Mouse (Mus musculus) forebrain, embryonic 13.5 days (tissue): Measurements from ENCODE around the gene Taok2. TPM values are rescaled to one million over a fixed set of nuclear protein-coding genes. Genes with fewer than 3 reads are reported as not detected.

Experiments
- ATAC-seq: fragments of 200-750 bp; cut with Nextera tagmentation; 2 replicates; pipeline ENCODE4 v1.8.0; 2017
- H3K27ac ChIP-seq: fragments of 300-500 bp; sonication (generic); 2 replicates; pipeline ENCODE4 v1.5.1; 2015; ENCODE audit warnings: inconsistent platforms, mild to moderate bottlenecking, moderate library complexity
- H3K27me3 ChIP-seq: fragments of 300-500 bp; sonication (generic); 2 replicates; pipeline ENCODE4 v1.6.1; 2015; ENCODE audit warnings: mild to moderate bottlenecking, inconsistent platforms
- H3K36me3 ChIP-seq: fragments of 300-500 bp; sonication (generic); 2 replicates; pipeline ENCODE4 v1.6.1; 2015; ENCODE audit warnings: mild to moderate bottlenecking, inconsistent platforms; ENCODE audit not compliant: poor library complexity, severe bottlenecking
- H3K4me1 ChIP-seq: fragments of 300-500 bp; sonication (generic); 2 replicates; pipeline ENCODE4 v1.6.1; 2015; ENCODE audit warnings: inconsistent platforms
- H3K4me2 ChIP-seq: fragments of 300-500 bp; sonication (generic); 2 replicates; pipeline ENCODE4 v1.6.1; 2015; ENCODE audit warnings: inconsistent platforms, mild to moderate bottlenecking, moderate library complexity
- H3K4me3 ChIP-seq: fragments of 300-500 bp; sonication (generic); 2 replicates; pipeline ENCODE4 v1.5.1; 2015; ENCODE audit warnings: mild to moderate bottlenecking, inconsistent platforms
- H3K9ac ChIP-seq: fragments of 300-500 bp; sonication (generic); 2 replicates; pipeline ENCODE4 v1.6.1; 2015; ENCODE audit warnings: mild to moderate bottlenecking, inconsistent platforms
- H3K9me3 ChIP-seq: fragments of 300-500 bp; sonication (generic); replicated peaks from 2 replicates; pipeline ENCODE4 v1.6.1; 2016; ENCODE audit warnings: inconsistent platforms
- WGBS: fragments of 180-500 bp; shearing (Covaris S2); methylation state at CpG from one replicate; pipeline ENCODE4 v1.1.7; 2015; 5-methylcytosine and 5-hydroxymethylcytosine counted together
- polyA plus RNA-seq: library from polyadenylated mRNA; unstranded; fragments of >200 nt; fragmentation: Nextera tagmentation; extraction: Ambion mirVana; gene quantifications from 2 replicates; pipeline ENCODE4 v1.2.1, GENCODE M21; 2015

Gene Taok2
- polyA plus RNA-seq, 1 experiment from 2014 or later: 51.9 TPM

DNA sequence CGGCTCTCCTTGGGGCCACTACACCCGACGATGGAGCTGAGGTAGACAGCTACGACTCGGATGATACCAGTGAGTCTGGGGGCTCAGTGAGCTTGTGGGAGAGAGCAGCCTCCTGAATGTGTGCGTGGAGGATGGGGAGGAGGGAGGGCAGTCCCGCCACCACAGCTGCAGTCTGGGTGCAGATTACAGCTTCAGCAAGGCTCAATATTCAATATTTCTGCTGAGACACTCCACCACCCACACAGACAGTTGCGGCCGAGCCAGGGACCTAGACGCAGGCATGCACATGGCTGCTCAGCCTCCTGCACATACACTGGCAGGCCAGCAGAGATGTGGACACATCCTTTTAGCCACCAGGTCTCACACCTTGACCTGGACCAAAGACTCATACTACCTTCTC is 35.7 kb downstream of the Taok2 start:
- ATAC-seq: 0 out of 2 replicates have a peak, but pooled peaks have one; percentile 9
- peaks cover 17% of the 10 kb centered on the region for H3K27me3 ChIP-seq
- H3K4me1 ChIP-seq: peaks cover 21% of the 10 kb centered on the region
- H3K4me3 ChIP-seq: peak overlapping the region; percentile 58
- H3K36me3 ChIP-seq: peaks cover 22% of the 10 kb centered on the region
- H3K27ac ChIP-seq: no peak overlapping the region
- H3K4me2 ChIP-seq: peak overlapping the region; percentile 100
- H3K9me3 ChIP-seq: no peaks in the 10 kb centered on the region
- peak overlapping the region; percentile 75 for H3K9ac ChIP-seq
- 23% methylated on average over 10 of the region's 10 CpGs for WGBS

DNA sequence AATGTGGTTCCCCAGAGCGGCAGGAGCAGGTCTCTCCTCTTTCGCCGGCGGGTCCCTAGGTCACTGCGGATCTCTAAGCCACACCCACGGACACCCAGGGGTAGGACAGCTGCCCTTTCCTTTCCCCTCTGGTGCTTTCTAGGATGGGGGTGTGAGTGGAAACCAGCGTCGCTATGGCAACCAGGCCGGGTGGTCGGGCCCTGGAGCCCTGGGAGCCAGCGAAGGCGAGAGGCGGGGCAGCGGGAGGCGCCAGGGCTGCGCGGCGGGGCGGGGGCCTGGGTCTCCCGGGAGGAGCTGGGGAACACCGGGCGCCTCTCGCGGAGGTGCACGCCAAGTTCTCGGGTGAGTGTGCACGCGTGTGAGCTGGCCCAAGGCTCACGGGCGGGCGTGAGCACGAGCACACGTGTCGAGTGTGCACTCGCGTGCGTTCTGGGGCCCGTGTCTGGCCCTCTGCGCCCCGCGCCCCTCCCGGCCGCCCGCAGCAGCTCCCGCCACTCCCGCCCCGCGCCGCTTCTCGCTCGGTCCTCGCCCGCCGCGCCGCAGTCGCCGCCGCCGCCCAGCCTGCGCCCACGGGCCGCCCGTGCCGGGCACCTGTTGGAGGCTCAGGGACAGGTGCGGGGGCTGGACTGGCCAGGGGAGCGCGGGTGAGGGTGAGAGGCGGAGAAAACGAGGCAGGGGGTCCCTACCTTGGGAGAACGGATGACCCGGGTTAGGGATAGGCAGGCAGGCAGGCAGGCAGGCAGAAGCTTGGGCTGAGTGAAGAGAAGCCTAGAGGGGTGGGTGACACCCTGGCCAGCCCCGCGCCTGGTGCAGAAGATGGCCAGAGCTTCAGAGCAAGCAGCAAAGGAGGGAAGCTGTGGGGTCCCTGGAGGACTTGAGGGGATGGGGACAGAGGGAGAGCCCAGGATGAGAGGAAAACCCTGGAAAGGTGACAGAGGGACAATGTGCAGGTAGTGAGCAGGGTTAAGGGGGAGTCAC is 36.8 kb downstream of the Taok2 start:
- Histone ChIP-seq H3K4me2 (peak overlapping the region; percentile 100), H3K27ac (no peak overlapping the region), H3K27me3 (peaks cover 17% of the 10 kb centered on the region), H3K36me3 (peaks cover 11% of the 10 kb centered on the region), H3K4me3 (peak overlapping the region; percentile 58), H3K9me3 (no peaks in the 10 kb centered on the region), H3K9ac (peak overlapping the region; percentile 75), H3K4me1 (peaks cover 21% of the 10 kb centered on the region)
- peak; percentile 52 for ATAC-seq
- WGBS: under 1% methylated on average over 60 of the region's 74 CpGs

DNA sequence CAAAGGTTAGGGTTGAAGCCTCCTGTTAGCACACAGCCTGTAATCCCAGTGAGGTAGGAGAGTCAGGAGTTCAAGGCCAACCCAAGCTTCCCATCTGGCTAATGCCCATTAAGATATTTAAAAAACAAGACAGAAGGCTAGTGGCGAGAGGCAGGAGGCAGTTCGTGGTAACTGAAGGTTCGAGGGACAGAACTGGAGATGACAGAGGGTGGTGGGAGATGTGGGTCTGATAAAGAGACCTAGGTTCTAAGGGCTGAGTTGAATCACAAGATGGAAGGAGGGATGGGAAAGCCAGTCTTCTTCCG is 37.4 kb downstream of the Taok2 start, which contains the start of gene Doc2a:
Gene Doc2a, plus strand, starts transcription at position 301 of the 305 bp plus-strand sequence.
- Histone ChIP-seq H3K27me3 (peaks cover 17% of the 10 kb centered on the region), H3K4me1 (peaks cover 21% of the 10 kb centered on the region), H3K4me3 (peak within 1 kb of the TSS; percentile 58), H3K36me3 (peaks cover 5% of the 10 kb centered on the region), H3K9me3 (no peaks in the 10 kb centered on the region), H3K27ac (no peak within 1 kb of the TSS), H3K9ac (peak within 1 kb of the TSS; percentile 75), H3K4me2 (peak within 1 kb of the TSS; percentile 100)
- 25% methylated on average over 4 of the region's 4 CpGs for WGBS
- ATAC-seq: no peak

DNA sequence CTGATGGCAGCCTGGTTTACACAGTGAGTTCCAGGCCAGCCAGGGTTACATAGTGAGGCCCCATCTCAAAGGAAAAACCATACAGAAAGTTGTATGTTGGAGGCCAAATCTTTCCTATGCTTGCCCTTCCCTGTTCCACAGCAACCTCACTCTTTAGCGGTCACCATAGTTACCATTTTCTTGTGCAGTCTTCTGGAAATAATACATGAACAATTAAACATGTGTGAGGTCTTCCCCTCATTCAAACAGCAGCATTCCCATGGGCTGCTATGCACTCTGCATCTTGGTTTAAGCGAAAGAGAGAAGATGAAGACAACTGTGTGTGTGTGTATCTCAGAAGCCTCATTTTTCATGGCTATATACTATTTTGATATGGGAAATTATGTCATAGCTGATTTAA is 39.0 kb downstream of the Taok2 start:
- H3K4me1 ChIP-seq: peaks cover 21% of the 10 kb centered on the region
- H3K9ac ChIP-seq: no peak overlapping the region
- H3K4me2 ChIP-seq: no peak overlapping the region
- no peaks in the 10 kb centered on the region for H3K9me3 ChIP-seq
- WGBS: 16% methylated on average over 2 of the region's 2 CpGs
- peaks cover 17% of the 10 kb centered on the region for H3K27me3 ChIP-seq
- H3K4me3 ChIP-seq: no peak overlapping the region
- no peak overlapping the region for H3K27ac ChIP-seq
- no peaks in the 10 kb centered on the region for H3K36me3 ChIP-seq
- ATAC-seq: no peak

DNA sequence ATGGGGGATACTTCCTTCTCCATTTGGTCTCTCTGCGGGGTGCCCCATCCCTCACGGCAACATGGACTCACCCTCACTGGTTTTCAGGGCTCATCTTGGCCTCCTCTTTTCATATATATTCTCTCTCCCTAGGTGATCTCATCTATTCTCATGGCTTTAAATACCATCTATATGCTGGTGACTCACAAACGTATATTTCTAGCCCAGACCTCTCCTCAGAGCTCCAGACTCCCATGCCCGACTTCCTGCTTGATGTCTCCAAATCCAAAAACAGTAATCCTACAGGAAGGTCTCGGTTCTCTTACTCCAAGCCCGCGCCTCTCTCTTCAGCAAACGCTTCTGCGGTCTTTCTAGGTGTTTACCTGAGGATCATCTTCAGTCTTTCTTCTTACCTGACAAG is 41.2 kb downstream of the Taok2 start:
- H3K36me3 ChIP-seq: no peaks in the 10 kb centered on the region
- H3K4me2 ChIP-seq: no peak overlapping the region
- peaks cover 12% of the 10 kb centered on the region for H3K4me1 ChIP-seq
- no peak for ATAC-seq
- 84% methylated on average over 9 of the region's 9 CpGs for WGBS
- H3K9me3 ChIP-seq: no peaks in the 10 kb centered on the region
- no peak overlapping the region for H3K4me3 ChIP-seq
- peaks cover under 1% of the 10 kb centered on the region for H3K27me3 ChIP-seq
- H3K9ac ChIP-seq: no peak overlapping the region
- no peak overlapping the region for H3K27ac ChIP-seq

DNA sequence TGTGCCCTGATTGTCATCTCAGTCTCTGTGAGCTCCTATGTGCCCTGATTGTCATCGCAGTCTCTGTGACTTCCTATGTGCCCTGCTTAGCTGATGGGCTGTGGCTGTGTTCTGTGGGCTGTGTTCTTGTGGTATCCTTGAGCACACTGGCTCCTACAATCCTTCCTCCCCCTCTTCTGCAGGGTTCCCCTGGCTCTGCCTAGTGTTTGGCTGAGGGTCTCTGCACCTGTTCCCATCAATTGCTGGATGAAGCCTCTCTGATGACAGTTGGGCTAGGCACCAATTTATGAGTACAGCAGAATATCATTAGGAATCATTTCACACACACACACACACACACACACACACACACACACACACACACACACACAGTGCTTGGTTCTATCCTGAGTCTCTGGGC is 51.2 kb downstream of the Taok2 start:
- WGBS: 96% methylated on average over 1 of the region's 1 CpGs
- no peak overlapping the region for H3K27ac ChIP-seq

DNA sequence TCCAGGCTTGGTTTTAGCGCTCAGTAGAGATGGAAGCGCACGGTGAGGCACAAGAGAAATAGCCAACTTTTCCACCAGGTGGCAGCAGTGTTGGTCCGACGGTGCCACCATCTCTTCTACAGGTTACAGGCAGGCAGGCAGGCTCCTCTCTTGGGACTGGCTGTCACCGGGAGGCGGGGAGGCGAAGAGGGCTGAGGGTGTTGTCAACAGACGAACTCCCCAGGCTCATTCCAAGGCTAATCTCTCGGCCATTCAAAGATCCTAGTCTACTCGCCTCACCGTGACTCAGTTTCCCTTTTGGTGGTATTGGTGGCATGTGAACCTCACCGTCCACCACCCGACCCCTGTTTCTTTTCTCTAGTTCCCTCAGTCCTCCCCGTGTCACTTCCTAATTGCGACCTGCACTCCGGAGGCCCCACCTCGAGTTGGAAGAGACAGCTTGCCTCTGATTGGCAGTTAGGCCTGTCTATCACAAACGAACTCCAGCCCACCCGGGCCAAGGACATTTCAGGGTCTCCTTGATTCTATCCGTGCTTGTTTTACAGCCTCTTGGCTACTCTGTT is 52.4 kb downstream of the Taok2 start:
- 2% methylated on average over 21 of the region's 21 CpGs for WGBS
- Histone ChIP-seq H3K9me3 (no peaks in the 10 kb centered on the region), H3K36me3 (peaks cover 15% of the 10 kb centered on the region), H3K4me1 (peaks cover 10% of the 10 kb centered on the region), H3K9ac (peak overlapping the region; percentile 52), H3K27me3 (no peaks in the 10 kb centered on the region), H3K27ac (no peak overlapping the region), H3K4me3 (peak overlapping the region; percentile 35), H3K4me2 (peak overlapping the region; percentile 66)
- ATAC-seq: peak; percentile 90

More for the DNA sequence above, 51.2 kb downstream of the Taok2 start:
- H3K27me3 ChIP-seq: no peaks in the 10 kb centered on the region
- no peak for ATAC-seq
- H3K9me3 ChIP-seq: no peaks in the 10 kb centered on the region
- no peak overlapping the region for H3K9ac ChIP-seq
- H3K4me2 ChIP-seq: no peak overlapping the region
- H3K4me3 ChIP-seq: no peak overlapping the region
- peaks cover 15% of the 10 kb centered on the region for H3K36me3 ChIP-seq
- peaks cover 5% of the 10 kb centered on the region for H3K4me1 ChIP-seq

DNA sequence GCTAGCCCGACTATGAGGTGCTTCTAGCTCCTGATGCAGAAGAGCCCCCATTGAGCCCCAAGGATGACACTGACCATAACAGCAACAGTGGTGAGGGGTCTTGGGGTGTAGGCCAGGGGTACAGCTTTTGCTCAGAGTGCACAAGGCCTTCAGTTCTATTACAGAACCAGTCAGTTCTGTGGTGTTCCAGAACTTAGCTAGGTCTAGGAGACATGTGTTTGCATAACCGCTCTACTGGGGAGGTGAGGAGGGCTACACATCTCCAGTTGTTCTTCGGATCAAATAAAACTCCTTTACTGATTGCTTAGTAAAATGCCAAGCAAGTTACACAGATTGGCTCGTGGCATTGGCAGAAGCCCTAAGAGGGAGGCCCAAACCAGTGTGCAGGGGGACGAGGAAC is 53.0 kb downstream of the Taok2 start, which contains the start of gene 4930451I11Rik:
Gene 4930451I11Rik, minus strand, starts transcription at position 101 of the 400 bp plus-strand sequence.
- Histone ChIP-seq H3K36me3 (peaks cover 15% of the 10 kb centered on the region), H3K4me2 (peak within 1 kb of the TSS; percentile 66), H3K27me3 (no peaks in the 10 kb centered on the region), H3K4me1 (peaks cover 10% of the 10 kb centered on the region), H3K9ac (peak within 1 kb of the TSS; percentile 52), H3K4me3 (peak within 1 kb of the TSS; percentile 35), H3K9me3 (no peaks in the 10 kb centered on the region), H3K27ac (peak within 1 kb of the TSS; percentile 31; the same call in 1 of the 2 replicates)
- ATAC-seq: peak; percentile 22
- 59% methylated on average over 5 of the region's 5 CpGs for WGBS

DNA sequence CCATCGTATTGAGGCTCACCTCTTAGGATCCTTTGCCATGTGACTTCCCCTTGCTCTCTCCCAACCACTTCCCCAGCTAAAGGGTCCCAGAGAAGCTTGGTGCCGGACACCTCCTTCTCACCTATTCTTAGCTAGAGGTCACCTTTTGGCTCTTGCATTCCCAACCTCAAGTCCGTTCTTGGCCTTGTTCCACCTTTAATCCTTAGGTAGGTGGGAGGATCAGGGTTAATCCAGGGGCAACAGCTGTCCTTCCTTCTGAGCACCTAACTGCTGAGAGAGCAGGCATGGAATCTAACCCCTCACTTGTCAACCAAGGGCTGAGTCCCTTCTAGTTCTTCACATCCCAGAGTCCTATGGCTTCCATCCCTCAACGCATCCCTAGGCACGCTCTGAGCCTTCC is 58.6 kb downstream of the Taok2 start:
- no peak overlapping the region for H3K4me3 ChIP-seq
- H3K36me3 ChIP-seq: peaks cover 15% of the 10 kb centered on the region
- peaks cover 46% of the 10 kb centered on the region for H3K4me1 ChIP-seq
- H3K9ac ChIP-seq: 0 out of 2 replicates have a peak overlapping the region, but pooled peaks have one; percentile 16
- H3K4me2 ChIP-seq: peak overlapping the region; percentile 76; the same call in 1 of the 2 replicates
- no peak overlapping the region for H3K27ac ChIP-seq
- no peaks in the 10 kb centered on the region for H3K9me3 ChIP-seq
- no peak for ATAC-seq
- no peaks in the 10 kb centered on the region for H3K27me3 ChIP-seq
- 78% methylated on average over 5 of the region's 5 CpGs for WGBS

DNA sequence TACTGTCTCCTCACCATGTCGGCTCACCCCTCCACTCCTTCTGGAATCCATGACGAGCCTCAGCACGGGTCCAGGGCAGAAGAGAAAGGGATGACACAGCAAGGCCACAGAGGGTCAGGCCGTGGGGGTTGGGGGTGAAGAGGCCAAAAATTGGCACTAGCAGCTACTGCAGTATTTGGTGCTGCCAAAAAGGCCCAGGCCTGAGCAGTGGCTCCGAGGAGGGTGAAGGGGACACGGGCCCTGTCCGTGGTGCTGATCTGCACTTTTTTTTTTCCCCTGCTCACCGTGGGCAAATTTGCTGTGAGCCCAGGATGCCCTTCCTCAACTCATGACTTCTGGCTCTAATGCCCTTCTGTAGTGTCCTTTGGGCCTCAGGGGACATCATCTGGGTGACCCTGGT is 59.1 kb downstream of the Taok2 start:
- Histone ChIP-seq H3K27me3 (no peaks in the 10 kb centered on the region), H3K36me3 (peaks cover 15% of the 10 kb centered on the region), H3K9ac (no peak overlapping the region), H3K4me2 (peak overlapping the region; percentile 76), H3K4me3 (no peak overlapping the region), H3K9me3 (no peaks in the 10 kb centered on the region), H3K4me1 (peaks cover 46% of the 10 kb centered on the region), H3K27ac (no peak overlapping the region)
- ATAC-seq: no peak
- WGBS: 27% methylated on average over 8 of the region's 8 CpGs

DNA sequence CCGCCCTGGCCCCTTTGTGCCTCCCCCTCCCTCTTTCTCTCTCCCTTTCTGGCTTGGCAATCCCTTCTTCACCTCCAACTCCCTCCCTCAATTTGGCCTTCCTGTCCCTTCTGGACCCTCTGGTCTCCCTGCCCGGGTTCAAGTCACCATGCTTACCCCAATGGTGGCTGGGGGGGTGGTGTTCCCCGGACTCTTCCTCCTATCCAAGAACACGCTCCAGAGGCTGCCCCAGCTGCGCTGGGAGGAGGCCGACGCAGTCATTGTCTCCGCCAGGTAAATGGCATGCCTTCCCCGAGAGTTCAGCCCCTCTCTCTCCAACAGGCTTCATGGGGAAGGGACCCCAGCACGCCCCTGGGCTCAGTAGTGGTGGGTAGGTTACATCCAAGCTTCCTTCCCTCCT is 60.6 kb downstream of the Taok2 start:
- Histone ChIP-seq H3K4me2 (peak overlapping the region; percentile 76), H3K4me3 (peak overlapping the region; percentile 69), H3K9ac (peak overlapping the region; percentile 83), H3K27ac (peak overlapping the region; percentile 78), H3K4me1 (peaks cover 46% of the 10 kb centered on the region), H3K27me3 (no peaks in the 10 kb centered on the region), H3K36me3 (peaks cover 5% of the 10 kb centered on the region), H3K9me3 (no peaks in the 10 kb centered on the region; the same call in 1 of the 2 replicates)
- ATAC-seq: no peak
- 4% methylated on average over 10 of the region's 10 CpGs for WGBS

DNA sequence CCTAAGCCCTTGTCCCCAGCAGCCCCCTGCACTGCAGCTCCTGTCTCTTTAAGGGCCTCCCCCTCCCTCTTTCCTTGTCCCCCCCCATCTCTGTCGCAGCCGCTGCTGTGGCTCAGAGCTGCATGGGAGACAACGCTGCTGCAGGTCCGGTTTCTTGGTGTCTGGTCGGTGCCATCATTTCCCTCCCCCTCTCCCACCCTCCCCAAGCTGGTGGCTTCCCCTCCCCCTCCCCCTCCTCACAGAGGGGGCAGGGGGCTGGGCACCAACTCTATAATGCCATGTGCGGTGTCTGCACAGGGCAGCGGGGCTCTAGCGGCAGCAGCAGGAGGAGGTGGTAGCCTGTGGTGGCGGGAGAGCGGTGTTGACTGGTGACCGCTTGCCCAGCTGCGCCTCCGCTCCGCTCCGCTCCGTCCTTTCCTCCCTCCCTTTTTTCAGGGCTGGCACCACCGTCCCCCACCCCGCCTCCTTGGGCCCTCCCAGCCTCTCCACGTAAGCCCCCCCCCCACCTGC is 61.2 kb downstream of the Taok2 start:
- H3K4me3 ChIP-seq: peak overlapping the region; percentile 69
- H3K4me1 ChIP-seq: peaks cover 46% of the 10 kb centered on the region
- no peaks in the 10 kb centered on the region; the same call in 1 of the 2 replicates for H3K9me3 ChIP-seq
- H3K36me3 ChIP-seq: no peaks in the 10 kb centered on the region
- no peaks in the 10 kb centered on the region for H3K27me3 ChIP-seq
- H3K4me2 ChIP-seq: peak overlapping the region; percentile 76
- peak overlapping the region; percentile 78 for H3K27ac ChIP-seq
- WGBS: 0% methylated on average over 6 of the region's 19 CpGs
- ATAC-seq: peak; percentile 80
- peak overlapping the region; percentile 83 for H3K9ac ChIP-seq
